Mouse (Mus musculus): ENCODE results near the gene 1700016K19Rik. TPM values are rescaled to one million over a fixed set of nuclear protein-coding genes. Genes with fewer than 3 reads are reported as not detected.

1700016K19Rik gene
- polyA plus RNA-seq (2012; fragmentation: generic; extraction: Trizol): not detected
- long read RNA-seq, experiment 1: 0 reads
- long read RNA-seq, experiment 2: 0 reads

DNA sequence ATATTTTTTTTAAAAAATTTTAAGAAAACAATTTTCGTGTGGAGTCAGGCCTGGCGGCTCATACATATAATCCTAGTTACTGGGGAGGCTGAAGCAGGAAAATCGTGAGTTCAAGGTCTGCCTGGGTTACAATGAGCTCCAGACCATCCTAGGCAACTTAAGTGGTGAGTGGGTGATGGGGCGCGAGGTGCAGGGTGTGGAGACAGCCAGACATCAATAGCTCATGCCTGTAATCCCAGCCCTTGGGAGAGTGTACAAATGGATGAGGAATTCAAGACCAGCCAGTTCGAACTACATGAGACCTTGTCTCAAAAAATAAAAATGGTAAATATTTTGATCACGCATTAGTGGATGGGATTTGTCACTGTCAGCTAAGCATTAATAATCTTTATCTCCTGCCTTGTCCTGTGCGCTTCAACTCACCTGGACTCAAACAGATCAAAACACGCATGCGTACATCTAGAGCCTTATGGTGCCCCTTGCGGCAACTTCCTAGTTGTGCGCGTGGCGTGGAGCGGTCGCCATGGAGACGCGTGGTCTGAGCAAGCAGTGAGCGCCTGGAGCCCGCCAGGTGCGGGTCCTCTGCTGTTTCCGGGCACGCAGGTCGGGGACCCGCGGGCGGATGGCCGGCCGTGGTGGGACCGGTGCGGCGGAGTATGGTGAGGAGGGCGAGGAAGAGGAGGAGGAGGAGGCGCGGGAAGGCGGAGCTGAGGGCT, at the start of gene 1700016K19Rik:
TSS of gene 1700016K19Rik (plus strand) at position 473 of the 716 bp plus-strand sequence.
- H3K79me2 ChIP-seq (ENCODE audit: control insufficient read depth, insufficient read depth): no peaks in the 10 kb centered on the region
- H3K36me3 ChIP-seq (ENCODE audit: control insufficient read depth, insufficient read depth): no peaks in the 10 kb centered on the region
- no peaks in the 10 kb centered on the region for H3K79me3 ChIP-seq (ENCODE audit: low read depth)
- H3K4me3 ChIP-seq (ENCODE audit: insufficient read depth, poor library complexity, severe bottlenecking): no peak within 1 kb of the TSS
- TF ChIP-seq MYOG (IDR thresholded peaks at IDR 0.05; ENCODE audit: control insufficient read depth, extremely low read depth, insufficient read length): no peak
- TF ChIP-seq USF1 (IDR thresholded peaks at IDR 0.05; ENCODE audit: low read depth): no peak
- TF ChIP-seq MYOD1 (IDR thresholded peaks at IDR 0.05; ENCODE audit: control insufficient read depth, insufficient read length, low read depth): no peak
- no peak for TF ChIP-seq FOSL1 (IDR thresholded peaks at IDR 0.05; ENCODE audit: insufficient read depth, low read length, poor library complexity, severe bottlenecking)
- no peak for TF ChIP-seq CEBPB (IDR thresholded peaks at IDR 0.05; ENCODE audit: low read depth)
- TF ChIP-seq CTCF (IDR thresholded peaks at IDR 0.05; ENCODE audit: control insufficient read depth, insufficient read depth, insufficient read length): no peak
- no peak for TF ChIP-seq MAX (IDR thresholded peaks at IDR 0.05)
- peaks cover 18% of the 10 kb centered on the region for H3K27me3 ChIP-seq (ENCODE audit: control insufficient read depth, insufficient read depth, insufficient read length)
- H3ac ChIP-seq (ENCODE audit: control insufficient read depth, insufficient read length, low read depth): no peak within 1 kb of the TSS

DNA sequence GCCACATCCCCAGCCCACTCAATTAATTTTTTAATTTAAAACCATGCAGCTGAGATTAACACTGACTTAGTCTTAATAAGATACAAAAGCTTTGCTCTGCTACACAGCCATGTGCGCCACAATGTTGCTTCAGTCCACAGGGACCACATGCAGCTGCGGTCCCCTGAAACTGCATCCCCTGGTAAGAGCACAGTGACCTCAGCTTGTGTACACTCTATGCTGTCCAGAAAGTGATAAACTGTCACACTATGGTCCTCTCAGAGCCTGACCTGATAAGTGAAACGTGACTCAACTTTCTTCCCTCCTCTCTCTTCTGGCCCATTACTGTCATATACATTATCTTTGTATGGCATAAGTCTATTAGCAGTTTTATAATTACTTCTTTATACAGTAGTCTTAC, 49.3 kb upstream of the 1700016K19Rik start:
- no peak for TF ChIP-seq CEBPB (IDR thresholded peaks at IDR 0.05; ENCODE audit: low read depth)
- no peak for TF ChIP-seq FOSL1 (IDR thresholded peaks at IDR 0.05; ENCODE audit: insufficient read depth, low read length, poor library complexity, severe bottlenecking)
- TF ChIP-seq MYOG (IDR thresholded peaks at IDR 0.05; ENCODE audit: control insufficient read depth, extremely low read depth, insufficient read length): no peak
- TF ChIP-seq MAX (IDR thresholded peaks at IDR 0.05): no peak
- TF ChIP-seq CTCF (IDR thresholded peaks at IDR 0.05; ENCODE audit: control insufficient read depth, insufficient read depth, insufficient read length): no peak
- no peak for TF ChIP-seq USF1 (IDR thresholded peaks at IDR 0.05; ENCODE audit: low read depth)
- TF ChIP-seq MYOD1 (IDR thresholded peaks at IDR 0.05; ENCODE audit: control insufficient read depth, insufficient read length, low read depth): no peak
- H3K79me3 ChIP-seq (ENCODE audit: low read depth): no peaks in the 10 kb centered on the region
- no peaks in the 10 kb centered on the region for H3K36me3 ChIP-seq (ENCODE audit: control insufficient read depth, insufficient read depth)
- no peak overlapping the region for H3K4me3 ChIP-seq (ENCODE audit: insufficient read depth, poor library complexity, severe bottlenecking)
- no peak overlapping the region for H3ac ChIP-seq (ENCODE audit: control insufficient read depth, insufficient read length, low read depth)
- H3K79me2 ChIP-seq (ENCODE audit: control insufficient read depth, insufficient read depth): no peaks in the 10 kb centered on the region
- peaks cover 36% of the 10 kb centered on the region for H3K27me3 ChIP-seq (ENCODE audit: control insufficient read depth, insufficient read depth, insufficient read length)

DNA sequence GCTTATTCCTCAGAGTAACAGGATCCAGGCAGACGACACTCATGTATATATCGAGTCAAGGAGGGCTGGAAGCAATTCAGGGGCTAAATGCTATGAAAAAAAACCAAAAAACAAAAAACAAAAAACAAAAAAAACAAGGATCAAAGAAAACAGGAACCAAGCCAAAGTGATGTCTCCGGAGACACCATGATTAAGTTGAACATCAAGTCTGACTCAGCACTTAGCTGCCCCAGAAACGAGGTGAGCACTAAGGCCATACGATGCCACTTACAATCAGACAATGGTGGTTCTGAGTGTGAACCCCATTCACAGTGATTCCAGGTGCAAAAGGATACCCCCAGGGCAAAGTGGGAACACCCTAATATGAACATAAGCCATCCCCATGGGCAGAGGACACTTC, 47.8 kb upstream of the 1700016K19Rik start:
- H3K27me3 ChIP-seq (ENCODE audit: control insufficient read depth, insufficient read depth, insufficient read length): peaks cover 24% of the 10 kb centered on the region
- no peaks in the 10 kb centered on the region for H3K79me3 ChIP-seq (ENCODE audit: low read depth)
- H3ac ChIP-seq (ENCODE audit: control insufficient read depth, insufficient read length, low read depth): no peak overlapping the region
- no peaks in the 10 kb centered on the region for H3K36me3 ChIP-seq (ENCODE audit: control insufficient read depth, insufficient read depth)
- TF ChIP-seq FOSL1 (IDR thresholded peaks at IDR 0.05; ENCODE audit: insufficient read depth, low read length, poor library complexity, severe bottlenecking): no peak
- TF ChIP-seq MAX (IDR thresholded peaks at IDR 0.05): no peak
- TF ChIP-seq MYOD1 (IDR thresholded peaks at IDR 0.05; ENCODE audit: control insufficient read depth, insufficient read length, low read depth): no peak
- no peak for TF ChIP-seq CTCF (IDR thresholded peaks at IDR 0.05; ENCODE audit: control insufficient read depth, insufficient read depth, insufficient read length)
- no peak for TF ChIP-seq USF1 (IDR thresholded peaks at IDR 0.05; ENCODE audit: low read depth)
- TF ChIP-seq CEBPB (IDR thresholded peaks at IDR 0.05; ENCODE audit: low read depth): no peak
- no peak for TF ChIP-seq MYOG (IDR thresholded peaks at IDR 0.05; ENCODE audit: control insufficient read depth, extremely low read depth, insufficient read length)
- H3K79me2 ChIP-seq (ENCODE audit: control insufficient read depth, insufficient read depth): no peaks in the 10 kb centered on the region
- no peak overlapping the region for H3K4me3 ChIP-seq (ENCODE audit: insufficient read depth, poor library complexity, severe bottlenecking)

DNA sequence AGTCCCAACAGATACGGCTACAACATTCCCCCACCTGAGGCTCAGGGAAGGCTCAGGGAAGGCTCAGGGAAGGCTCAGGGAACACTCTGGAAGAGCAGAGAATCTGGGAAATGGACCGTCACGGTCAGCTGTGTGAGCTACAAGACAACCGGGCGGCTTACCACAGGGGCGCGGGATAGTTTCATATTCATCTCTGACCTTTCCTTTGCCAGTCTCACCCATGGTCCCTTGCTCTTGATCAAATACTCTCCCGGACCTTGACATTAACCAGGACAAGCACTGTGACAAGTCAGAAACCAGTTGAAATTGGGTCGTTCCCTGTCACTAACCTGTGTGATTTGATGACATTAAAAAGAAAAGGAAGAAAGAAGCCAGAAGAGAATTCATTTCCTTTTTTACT, 44.8 kb upstream of the 1700016K19Rik start:
- Histone ChIP-seq H3K4me3 (ENCODE audit: insufficient read depth, poor library complexity, severe bottlenecking) (no peak overlapping the region), H3ac (ENCODE audit: control insufficient read depth, insufficient read length, low read depth) (no peak overlapping the region), H3K79me2 (ENCODE audit: control insufficient read depth, insufficient read depth) (no peaks in the 10 kb centered on the region), H3K36me3 (ENCODE audit: control insufficient read depth, insufficient read depth) (no peaks in the 10 kb centered on the region), H3K79me3 (ENCODE audit: low read depth) (no peaks in the 10 kb centered on the region), H3K27me3 (ENCODE audit: control insufficient read depth, insufficient read depth, insufficient read length) (peaks cover 10% of the 10 kb centered on the region)
- TF ChIP-seq MAX (IDR thresholded peaks at IDR 0.05): no peak
- no peak for TF ChIP-seq MYOD1 (IDR thresholded peaks at IDR 0.05; ENCODE audit: control insufficient read depth, insufficient read length, low read depth)
- no peak for TF ChIP-seq USF1 (IDR thresholded peaks at IDR 0.05; ENCODE audit: low read depth)
- TF ChIP-seq CTCF (IDR thresholded peaks at IDR 0.05; ENCODE audit: control insufficient read depth, insufficient read depth, insufficient read length): no peak

- TF ChIP-seq FOSL1 (IDR thresholded peaks at IDR 0.05; ENCODE audit: insufficient read depth, low read length, poor library complexity, severe bottlenecking) (no peak), CTCF (IDR thresholded peaks at IDR 0.05; ENCODE audit: control insufficient read depth, insufficient read depth, insufficient read length) (no peak), MYOD1 (IDR thresholded peaks at IDR 0.05; ENCODE audit: control insufficient read depth, insufficient read length, low read depth) (no peak), MYOG (IDR thresholded peaks at IDR 0.05; ENCODE audit: control insufficient read depth, extremely low read depth, insufficient read length) (no peak), USF1 (IDR thresholded peaks at IDR 0.05; ENCODE audit: low read depth) (no peak), MAX (IDR thresholded peaks at IDR 0.05) (no peak)
- H3K27me3 ChIP-seq (ENCODE audit: control insufficient read depth, insufficient read depth, insufficient read length): peaks cover 7% of the 10 kb centered on the region
- no peak overlapping the region for H3ac ChIP-seq (ENCODE audit: control insufficient read depth, insufficient read length, low read depth)
- H3K79me2 ChIP-seq (ENCODE audit: control insufficient read depth, insufficient read depth): no peaks in the 10 kb centered on the region
- H3K36me3 ChIP-seq (ENCODE audit: control insufficient read depth, insufficient read depth): no peaks in the 10 kb centered on the region
- no peaks in the 10 kb centered on the region for H3K79me3 ChIP-seq (ENCODE audit: low read depth)
- no peak overlapping the region for H3K4me3 ChIP-seq (ENCODE audit: insufficient read depth, poor library complexity, severe bottlenecking)
Measured at GRCm38 (mm10) chr11:75956651-75957050, 43.1 kb upstream of the 1700016K19Rik start.

Measured in C2C12 (cell line).